Mouse (Mus musculus) cerebellum, adult 18-20 months (tissue): ENCODE measurements around the gene Zfp605.
A peak's percentile ranks its signal among the peaks of the same experiment; 100 is the strongest.
"Not testable (repeated sequence)": the region's sequence is repeated elsewhere in the genome, so short reads cannot be mapped to it uniquely, and the experiment has no call there.

Experiments used
- DNase-seq, 2 experiments: peaks; one replicate each; pipeline ENCODE4 v3.0.0; 2021

The Zfp605 gene

DNA sequence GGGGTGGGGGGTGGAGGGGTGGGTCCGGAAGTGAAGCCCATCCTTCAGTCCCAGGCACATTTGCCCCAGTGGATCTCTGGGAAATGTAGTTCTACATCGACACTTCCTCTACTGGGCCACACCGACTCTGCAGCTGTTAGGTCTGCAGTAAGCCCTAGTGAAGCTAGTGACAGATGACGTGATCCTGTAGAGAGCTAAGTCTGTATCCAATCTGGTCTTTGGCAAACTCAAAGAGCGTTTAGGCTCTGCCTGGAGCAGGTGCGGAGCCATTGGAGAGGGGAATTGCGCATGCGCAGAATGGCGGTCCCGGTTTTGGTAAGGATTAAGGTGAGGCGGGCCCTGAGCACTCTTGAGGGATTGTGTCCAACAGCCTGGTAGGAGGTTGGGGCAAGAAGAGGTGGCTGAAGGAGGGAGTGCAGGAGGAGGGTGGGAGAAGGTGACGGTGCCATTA, at the start of gene Zfp605:
Gene Zfp605 (plus strand): TSS at position 102 of the 451 bp plus-strand sequence.
- peak; percentile 92 to 94 for DNase-seq

DNA sequence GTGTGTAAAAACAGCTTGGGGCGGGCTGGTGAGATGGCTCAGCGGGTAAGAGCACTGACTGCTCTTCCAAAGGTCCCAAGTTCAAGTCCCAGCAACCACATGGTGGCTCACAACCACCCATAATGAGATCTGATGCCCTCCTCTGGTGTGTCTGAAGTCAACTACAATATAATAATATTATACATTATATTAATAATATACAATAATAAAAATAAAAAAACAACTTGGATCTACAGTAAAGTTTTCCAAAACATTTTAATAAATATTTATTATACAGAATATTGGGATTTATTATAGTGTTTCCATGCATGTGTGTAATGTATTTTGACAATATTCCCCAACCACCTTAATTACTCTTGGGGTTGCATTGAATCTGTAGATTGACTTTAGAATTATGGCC, 37.5 kb upstream of the Zfp605 start, which contains the start of gene Gm17655:
Gene Gm17655 (minus strand): TSS at position 101 of the 400 bp plus-strand sequence.
- not testable (repeated sequence) for DNase-seq

DNA sequence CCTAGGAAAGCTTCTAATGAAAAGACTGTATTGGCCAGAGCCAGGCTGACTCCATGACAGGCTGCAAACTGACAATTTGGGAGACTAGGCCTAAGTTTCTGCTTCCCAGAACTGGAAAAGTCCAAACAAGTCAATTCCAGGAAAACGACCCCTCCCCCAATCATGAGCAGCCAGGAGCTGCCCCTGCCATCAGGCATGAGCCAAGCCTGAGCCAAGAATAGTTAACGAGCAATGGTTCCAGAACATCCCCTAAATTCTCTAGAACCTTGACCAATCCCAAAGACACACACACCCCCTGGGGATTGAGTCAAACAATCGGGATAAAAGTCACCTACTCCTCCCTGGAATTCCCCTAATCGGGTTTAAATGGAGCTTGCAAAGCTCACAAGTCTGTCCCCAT, 26.9 kb upstream of the Zfp605 start:
- DNase-seq = no peak

DNA sequence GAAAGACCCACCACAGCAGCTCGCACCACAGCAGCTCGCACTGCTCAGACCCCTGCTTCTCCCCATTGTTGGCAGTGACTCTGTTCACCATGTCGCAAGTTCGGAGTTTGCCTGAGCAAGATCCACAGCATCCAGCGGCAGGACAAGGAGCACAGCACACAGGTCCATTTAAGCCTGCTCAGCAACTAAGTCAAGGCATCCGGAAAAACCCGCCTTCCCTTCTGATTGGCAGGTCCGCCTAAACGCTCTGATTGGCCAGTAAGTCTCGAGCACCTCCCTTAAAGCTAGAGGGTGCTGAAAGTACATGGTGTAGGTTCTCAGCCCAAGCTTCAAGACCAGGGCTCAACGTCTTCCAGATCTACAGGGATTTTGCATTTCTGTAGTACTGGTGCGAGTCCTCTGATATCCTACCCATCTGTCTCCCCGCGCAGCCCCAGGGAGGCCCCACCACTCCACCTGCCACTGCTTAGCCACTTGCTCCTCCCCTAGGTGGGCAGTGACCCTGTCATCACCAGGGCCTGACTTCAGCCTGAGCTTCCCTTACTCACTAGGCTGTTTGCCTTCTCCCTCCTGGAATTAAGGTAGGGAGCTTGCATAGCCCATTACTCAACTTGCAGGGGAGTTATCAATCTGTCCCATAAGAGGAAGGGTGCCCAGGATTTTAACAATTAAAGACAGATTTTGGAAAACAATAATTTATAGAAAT, 23.6 kb upstream of the Zfp605 start:
- no peak for DNase-seq

DNA sequence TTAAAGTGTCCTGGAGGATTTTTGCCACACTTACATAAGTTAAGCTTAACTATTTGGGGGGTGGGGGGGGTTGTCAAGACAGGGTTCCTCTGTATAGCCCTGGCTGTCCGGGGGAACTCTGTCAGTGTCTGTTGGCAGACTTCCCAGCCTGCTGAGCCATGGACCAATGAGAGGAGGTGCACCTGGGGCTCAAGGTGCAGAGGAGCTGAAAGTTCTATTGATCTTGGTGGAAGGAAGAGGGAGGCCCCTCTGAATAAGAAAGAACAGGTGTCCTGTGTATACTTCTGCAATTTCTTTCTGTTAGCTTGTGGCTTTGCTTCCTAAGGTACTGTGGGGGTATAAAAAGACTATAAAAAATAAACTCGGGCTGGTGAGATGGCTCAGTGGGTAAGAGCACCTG, 18.3 kb upstream of the Zfp605 start:
- no peak for DNase-seq

DNA sequence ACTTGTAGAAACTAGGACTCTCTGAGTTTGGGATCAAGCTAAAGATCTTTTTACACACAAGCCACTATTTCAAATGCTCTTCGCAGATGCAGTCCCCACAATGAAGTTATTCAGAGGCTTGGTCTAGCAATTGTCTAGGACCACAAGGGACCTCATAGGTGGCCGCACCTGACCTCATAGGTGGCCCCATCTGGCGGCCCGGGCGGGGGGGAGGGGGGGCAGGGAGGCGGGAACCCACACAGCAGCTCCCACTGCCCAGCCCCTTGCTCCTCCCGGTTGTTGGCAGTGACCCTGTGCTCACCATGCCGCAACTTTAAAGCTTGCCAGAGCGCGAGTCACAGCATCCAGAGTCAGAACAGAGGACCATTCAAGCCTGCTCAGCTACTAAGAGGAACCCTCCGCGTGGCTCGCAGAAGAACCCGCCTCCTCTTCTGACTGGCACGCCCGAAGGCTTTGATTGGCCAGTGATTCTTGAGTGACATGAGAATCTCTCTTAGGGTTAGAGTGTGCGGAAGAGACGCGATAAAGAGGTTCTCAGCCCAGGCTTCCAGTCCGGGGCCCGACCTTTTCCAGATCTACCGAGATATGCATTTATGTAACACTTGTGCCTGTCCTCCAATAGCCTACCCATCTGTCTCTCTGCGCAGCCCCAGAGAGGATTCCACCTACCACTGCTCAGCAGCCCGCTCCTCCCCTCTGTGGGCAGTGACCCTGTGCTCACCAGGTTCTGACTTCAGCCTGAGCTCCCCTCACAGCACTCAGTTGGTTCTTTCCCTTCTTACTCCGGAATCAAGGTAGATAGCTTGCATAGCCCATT, 15.7 kb upstream of the Zfp605 start, which contains the start of gene Gm35315:
Gene Gm35315 (minus strand): TSS at position 391 of the 817 bp plus-strand sequence.
- peak; percentile 85 to 92 for DNase-seq

DNA sequence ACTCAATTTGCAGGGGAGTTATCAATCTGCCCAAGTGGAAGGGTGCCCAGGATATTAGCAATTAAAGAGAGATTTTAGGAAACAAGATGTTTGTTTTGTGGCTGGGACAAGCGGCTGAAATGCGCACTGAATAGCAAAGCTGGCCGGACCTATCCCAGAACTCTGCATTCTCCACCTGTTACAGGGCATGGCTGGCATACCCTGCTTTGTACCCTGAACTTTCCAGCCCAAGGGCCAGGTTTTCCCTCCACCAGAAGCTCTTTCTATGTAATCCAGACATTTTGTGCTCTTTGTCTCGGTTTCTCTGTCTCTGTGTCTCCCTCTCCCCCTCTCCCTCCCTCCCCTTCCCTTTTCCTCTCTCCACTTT, 15.1 kb upstream of the Zfp605 start:
- no peak for DNase-seq

DNA sequence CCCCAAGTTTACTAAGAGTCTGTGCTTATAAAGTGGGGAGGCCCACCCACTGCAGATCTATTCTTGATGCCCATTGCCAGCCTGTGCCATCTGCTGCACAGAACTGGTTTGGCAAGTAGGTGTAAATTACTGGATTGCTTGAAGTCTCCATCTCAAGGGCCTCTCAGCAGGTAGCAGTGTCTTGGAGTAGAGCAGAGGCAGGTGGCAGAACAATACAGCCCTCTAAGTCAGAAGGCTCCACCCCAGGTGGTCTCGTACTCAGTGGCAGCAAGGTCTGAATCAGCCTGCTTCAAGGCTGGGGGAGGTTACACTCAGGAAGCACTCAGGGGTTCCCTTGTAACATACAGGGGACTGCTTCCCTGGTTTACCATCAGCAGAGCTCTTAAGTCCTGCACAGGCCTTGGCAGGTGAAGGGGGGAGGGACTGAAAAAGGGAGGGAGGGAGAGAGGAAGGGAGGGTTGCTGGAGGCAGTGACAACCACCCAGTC, 10.9 kb upstream of the Zfp605 start:
- no peak for DNase-seq

DNA sequence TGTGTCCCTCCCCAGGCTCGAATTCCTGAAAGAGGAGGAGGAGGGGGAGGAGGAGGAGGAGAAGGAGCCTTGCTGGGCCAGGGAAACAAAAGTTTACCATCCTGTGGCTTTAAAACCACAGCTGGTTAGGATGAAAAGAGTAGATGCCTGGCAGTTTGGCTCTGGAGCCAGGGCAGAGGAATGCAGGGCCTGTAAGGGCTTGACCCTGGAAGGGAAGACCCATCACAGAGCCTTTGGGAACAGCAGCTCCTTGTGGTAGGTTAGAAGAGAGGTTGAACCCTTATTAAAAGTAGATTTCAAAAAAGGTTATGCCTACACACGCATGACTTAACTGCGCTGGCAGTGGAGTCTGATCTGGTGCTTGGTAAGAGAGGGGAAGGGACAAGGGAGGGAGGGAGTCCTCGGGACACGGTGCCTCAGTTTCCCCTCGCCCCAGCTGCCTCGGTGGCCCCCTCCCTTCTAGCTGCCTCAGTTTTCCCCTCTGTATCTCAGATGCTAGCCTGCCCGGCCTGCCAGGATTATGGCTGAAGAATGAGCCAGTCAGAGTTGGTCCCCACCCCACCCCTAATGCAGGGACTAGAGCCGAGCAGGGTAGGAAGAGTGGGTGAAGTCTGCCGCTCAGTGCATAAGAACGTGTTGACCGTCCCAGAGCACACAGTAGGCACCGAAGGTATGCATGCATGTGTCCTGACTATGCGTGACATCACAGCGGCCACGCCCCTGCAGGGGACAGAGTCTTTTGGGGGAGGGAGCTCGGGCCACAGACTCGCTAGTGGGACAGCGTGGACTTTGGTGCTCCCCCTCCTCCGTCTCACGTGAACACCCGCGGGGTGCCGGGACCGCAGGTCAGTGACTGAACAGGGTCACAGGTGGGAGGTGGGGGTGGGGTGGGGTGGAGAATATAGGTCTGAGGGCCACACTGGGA, 10.0 kb upstream of the Zfp605 start, which contains the start of gene Plcxd1:
Gene Plcxd1 (plus strand): TSS at position 314 of the 925 bp plus-strand sequence.
- no peak for DNase-seq

DNA sequence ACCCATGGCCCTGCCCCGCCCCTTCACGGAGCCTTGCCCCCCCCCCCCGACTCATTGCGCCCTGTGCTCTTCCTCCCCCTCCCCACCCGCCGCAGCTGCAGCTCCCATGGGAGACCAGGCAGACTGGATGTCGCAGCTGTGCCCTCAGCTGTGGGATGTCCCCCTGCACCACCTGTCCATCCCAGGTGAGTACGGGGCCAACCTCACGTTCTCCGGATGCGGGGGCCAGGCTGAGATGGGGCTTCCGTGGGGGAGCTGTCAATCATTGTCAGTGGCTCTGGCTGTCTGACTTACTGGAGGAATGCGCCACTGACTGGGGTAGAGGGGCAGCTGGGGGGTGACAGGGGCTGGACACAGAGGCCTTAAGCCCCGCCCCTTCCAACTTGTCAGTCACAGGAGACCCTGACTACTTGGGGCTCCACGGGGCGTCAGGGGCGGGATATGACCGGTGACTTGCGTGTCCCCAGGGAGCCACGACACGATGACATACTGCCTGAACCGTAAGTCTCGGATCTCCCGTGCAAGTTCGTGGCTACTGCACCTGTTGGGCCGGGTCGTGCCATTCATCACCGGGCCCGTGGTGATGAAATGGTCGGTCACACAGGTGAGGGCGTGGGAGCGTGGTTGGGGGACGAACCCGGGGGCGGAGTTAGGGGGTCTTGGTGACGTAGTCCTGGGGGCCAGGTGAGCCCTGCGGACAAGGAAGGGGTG, 8.8 kb upstream of the Zfp605 start:
- DNase-seq = peak; percentile 37 to 48

DNA sequence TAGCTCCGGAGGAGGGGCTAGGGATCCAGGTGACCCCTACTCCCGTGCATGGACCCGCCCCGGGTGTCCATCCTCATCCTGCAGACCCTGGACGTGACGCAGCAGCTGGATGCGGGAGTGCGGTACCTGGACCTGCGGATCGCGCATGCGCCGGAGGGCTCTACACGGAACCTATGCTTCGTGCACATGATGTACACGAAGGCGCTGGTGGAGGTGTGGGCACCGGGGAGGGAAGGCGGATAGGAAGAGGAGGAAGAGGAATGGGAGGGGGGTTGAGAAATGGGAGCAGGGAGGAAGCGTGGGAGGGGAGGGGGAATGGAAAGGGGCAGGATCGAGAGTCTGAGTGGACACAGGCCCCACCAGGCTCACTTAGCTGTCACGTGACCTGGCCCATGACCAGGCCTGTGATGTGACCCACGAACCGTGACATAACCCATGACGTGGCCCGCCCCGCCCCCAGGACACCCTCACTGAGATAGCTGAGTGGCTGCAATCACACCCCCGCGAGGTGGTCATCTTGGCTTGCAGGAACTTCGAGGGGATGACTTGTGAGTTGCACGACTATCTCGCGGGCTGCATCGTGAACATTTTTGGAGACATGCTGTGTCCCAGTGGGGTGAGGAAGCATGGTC, 8.1 kb upstream of the Zfp605 start:
- DNase-seq = peak; percentile 65 to 70

DNA sequence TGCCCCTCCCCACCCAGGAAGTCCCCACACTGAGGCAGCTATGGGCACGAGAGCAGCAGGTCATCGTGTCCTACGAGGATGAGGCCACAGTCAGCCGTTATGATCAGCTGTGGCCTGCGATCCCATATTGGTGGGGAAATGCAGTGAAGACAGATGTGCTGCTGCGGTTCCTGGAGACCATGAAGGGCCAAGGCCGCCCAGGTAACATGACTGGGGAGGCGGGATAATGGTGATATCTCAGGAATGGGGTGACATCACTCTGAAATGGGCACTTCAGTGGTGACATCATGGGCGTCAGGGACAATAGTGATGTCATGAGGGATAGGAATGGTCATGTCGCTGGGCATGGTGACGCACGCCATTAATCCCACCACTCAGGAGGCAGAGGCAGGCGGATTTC, 7.5 kb upstream of the Zfp605 start:
- DNase-seq = no peak

DNA sequence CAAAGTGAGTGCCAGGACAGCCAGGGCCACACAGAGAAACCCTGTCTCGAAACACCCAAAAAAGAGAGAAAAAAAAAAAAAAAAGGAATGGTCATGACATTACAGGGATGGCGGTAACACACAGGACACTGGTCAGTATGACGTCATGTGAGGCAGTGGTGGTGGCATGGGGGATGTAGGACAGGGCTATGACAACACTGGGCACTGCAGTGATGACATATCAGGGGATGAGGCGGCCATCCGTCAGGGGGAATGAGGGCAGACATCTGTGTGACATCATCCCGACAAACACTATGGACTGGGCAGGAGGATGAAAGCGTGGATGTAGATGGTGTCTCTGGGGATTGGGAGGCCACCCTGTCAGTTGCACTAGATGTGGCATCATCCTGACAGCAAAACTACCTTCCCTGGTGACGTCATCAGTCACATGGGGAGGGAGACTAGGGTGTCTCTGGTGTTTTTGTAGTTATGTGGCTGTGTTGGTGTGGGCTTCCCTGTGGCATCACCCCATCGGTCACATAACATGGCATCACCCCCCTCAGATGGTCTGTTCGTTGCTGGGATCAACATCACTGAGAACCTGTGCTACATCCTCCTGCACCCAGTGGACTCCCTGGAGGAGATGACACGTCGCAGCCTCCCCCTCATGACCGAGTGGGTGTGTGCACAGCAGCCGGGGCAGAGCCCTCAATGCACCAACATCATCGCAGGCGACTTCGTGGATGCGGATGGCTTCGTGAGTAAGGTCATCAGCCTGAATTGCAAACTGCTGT, 6.9 kb upstream of the Zfp605 start:
- DNase-seq = no peak

DNA sequence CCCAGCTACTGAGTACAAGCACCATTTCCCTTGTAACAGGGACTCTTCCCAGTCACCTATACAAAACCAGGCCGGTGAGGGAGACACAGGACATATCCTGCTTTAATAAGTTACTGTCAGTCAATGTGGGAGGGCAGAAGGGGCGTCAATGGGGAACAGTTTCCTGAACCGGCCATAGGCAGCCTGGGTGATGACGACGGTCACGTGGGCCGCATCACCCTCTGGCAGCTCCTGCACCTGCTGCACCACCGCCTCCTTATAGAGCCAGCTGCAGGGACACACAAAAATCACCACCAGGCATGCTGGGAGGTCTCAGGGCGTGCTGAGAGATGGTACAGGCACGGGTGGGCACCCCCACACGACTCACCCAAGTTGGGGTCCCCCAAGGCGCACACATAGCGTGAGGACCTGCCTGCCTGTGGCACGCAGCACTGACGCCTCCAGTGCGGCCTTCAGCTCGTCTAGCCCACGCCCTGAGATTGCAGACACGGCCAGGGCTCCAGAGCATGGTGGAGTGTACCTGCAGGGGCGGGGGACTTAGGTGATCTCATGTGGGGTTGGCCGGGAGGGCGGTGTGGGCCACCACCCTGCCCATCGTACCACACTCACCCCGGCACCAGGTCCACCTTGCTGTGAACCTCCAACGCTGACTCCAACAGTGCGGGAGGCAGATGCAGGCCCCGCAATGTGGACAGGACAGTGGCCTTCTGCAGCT, 5.8 kb upstream of the Zfp605 start:
- peak in 1 of 2 experiments; percentile 6 for DNase-seq

DNA sequence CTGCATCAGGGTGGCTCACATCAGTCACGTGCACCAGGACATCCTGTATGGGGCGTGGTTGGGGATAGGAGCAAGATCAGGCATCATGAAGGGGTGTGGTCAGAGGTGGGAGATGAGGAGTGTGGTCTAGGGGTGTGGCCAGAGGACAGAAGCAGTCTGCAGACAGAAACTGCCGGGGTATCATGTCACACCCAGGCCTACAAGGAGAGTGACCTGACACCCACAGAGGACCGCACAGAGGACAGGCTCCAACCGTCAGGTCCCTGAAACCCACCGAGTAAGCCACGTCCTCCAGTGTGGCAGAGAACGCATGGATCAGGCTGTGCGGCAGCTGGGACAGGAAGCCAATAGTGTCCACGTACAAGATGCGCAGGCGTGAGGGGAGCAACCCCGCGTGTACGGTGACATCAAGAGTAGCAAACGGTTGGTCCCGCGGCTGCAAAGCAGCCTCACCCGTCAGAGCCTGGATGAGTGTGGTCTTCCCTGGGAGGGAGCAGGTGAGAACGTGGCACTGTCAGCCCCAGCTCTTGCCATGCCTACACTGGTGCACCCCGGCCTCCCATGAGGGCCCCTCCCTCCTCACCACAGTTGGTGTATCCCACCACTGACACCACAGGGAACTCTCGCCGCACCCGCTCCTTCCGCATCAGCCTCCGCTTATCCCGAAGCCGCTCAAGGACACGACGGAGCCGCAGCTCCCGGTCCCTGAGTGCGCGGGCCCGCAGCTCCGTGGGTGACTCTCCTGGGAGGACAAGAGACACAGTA, 5.1 kb upstream of the Zfp605 start:
- DNase-seq = peak in 1 of 2 experiments; percentile 12

DNA sequence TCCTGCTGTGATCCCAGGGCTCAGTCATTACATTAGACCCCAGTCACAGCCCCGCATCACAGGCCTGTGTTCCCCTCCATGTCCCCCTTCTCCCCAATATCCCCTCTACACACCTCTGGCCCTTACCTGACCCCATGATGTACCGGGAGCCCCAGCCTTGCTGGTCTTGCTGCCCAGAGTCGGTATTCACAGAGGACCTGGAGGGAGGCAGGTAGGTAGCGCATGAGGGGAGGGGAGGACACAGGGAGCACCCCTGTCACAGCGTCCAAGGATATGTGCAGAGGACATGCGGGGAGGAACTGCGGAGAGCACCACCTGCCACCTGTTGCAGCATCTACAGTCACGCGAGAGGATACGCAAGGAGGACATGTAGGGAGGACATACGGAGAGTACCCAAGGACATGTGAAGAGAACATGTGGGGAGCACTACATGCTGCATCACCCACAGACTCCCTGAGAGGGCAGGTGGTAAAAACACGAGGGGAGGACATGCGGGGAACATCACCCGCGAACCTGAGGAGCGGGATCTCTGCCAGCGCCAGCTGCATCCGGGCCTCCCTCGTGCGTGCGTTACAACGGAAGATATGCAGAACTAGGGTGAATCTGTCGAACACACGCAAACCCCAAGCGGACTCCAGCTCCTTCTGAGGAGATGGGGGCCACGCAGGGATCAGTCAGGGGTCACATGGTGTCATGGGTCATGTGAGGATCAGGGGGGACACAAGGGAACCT, 3.6 kb upstream of the Zfp605 start:
- DNase-seq = peak; percentile 35 to 44

DNA sequence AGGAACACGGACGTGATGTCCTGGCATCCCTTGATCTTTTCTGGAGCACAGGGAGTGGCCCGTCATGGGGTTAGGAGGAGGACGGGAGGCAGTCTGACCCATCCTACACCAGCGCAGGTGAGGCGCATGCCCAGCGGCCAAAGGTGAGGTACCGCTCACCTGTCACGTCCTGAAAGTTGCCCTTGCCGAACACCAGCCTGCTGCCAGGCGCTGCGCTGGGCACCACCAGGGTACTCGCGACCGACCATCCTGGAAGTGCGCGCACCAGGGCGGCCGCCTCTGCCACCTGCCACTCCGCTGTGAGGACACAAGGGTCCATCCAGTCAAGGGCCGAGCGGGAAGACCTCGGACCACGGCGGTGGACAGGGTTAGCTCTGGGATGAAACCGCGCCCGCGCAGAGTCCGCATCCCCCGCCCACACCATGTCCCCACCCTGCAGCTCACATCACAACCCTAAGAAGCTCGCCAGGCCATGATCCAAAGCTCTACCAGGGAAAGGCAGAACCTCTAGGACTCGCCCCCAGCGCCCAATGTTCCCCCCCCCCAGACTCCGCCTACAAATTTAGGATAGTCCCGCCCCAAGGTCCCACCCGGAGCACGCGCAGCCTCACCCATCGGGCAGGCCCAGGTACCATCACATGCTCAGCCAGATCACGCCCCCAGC, 2.9 kb upstream of the Zfp605 start:
- DNase-seq = peak in 1 of 2 experiments; percentile 58
